Mouse (Mus musculus): ENCODE measurements at regions not wholly inside any gene's neighbourhood (a gene's known extent, or its start where the extent isn't known, plus 50 kb on each side); places are given as distances from the start of the nearest gene placed in this dataset.

- no peak overlapping the region for H3K4me2 ChIP-seq (ENCODE audit: insufficient read depth, low read depth, poor library complexity, severe bottlenecking)
- no peak overlapping the region for H3K9ac ChIP-seq (ENCODE audit: insufficient read depth, low read depth)
- no peaks in the 10 kb centered on the region for H3K36me3 ChIP-seq (replicated peaks in 1 of 2; ENCODE audit: control insufficient read depth in 1 of 2, insufficient read depth in 1 of 2, low read length in 1 of 2)
- no peaks in the 10 kb centered on the region for H3K9me3 ChIP-seq (replicated peaks; ENCODE audit: low read length)
- H3K79me2 ChIP-seq (replicated peaks; ENCODE audit: control insufficient read depth, extremely low read depth, insufficient read depth, poor library complexity, severe bottlenecking), result no peaks in the 10 kb centered on the region
- in situ Hi-C loops (cut with MboI; ENCODE audit: low pct_ligation_motif_present, low pct_unique_long_range_greater_than_20kb, low sequenced_read_pairs) (no loop called here), dilution Hi-C loops (cut with MboI; ENCODE audit: extremely low pct_ligation_motif_present, extremely low pct_unique_long_range_greater_than_20kb, low sequenced_read_pairs) (no loop called here)
- peak; percentile 8 for DNase-seq (ENCODE audit: extremely low read depth)
- H3K4me3 ChIP-seq (replicated peaks in 1 of 3; ENCODE audit: low read depth in 2 of 3, low read length in 2 of 3, poor library complexity in 1 of 3), result no peak overlapping the region
- H3K27ac ChIP-seq (ENCODE audit: insufficient read depth, low read depth), result no peak overlapping the region
- H3K4me1 ChIP-seq (ENCODE audit: control insufficient read depth in 1 of 2, insufficient read depth in 2 of 2), result peaks cover 2 to 22% of the 10 kb centered on the region in 2 experiments; a peak in 3 of 4 replicates
- TF ChIP-seq TCF12 (IDR thresholded peaks at IDR 0.05; ENCODE audit: low read depth, low read length) (no peak), JUN (IDR thresholded peaks at IDR 0.05; ENCODE audit: insufficient read depth, low read depth, low read length) (no peak), GABPA (IDR thresholded peaks at IDR 0.05; ENCODE audit: insufficient replicate concordance, low read depth, low read length) (no peak), MAZ (IDR thresholded peaks at IDR 0.05; ENCODE audit: low read depth, low read length) (no peak), MAX (IDR thresholded peaks at IDR 0.05; ENCODE audit: low read length) (no peak), SMC3 (IDR thresholded peaks at IDR 0.05; ENCODE audit: low read depth, low read length) (no peak), ZMIZ1 (IDR thresholded peaks at IDR 0.05; ENCODE audit: low read depth, low read length) (no peak), POLR2A (IDR thresholded peaks at IDR 0.05; ENCODE audit: low read depth, low read length) (no peak), ELF1 (IDR thresholded peaks at IDR 0.05; ENCODE audit: low read depth, low read length) (no peak), JUND (conservative IDR thresholded peaks at IDR 0.05; ENCODE audit: low read depth, low read length) (no peak)
- H3K27me3 ChIP-seq (replicated peaks), result no peaks in the 10 kb centered on the region
Measured at GRCm38 (mm10) chr10:111723885-111724284, 217.8 kb downstream of the Phlda1 start.

- Histone ChIP-seq H3K4me3 (replicated peaks in 1 of 3; ENCODE audit: low read depth in 2 of 3, low read length in 2 of 3, poor library complexity in 1 of 3) (no peak overlapping the region), H3K4me2 (ENCODE audit: insufficient read depth, low read depth, poor library complexity, severe bottlenecking) (no peak overlapping the region)
- dilution Hi-C loops (cut with MboI; ENCODE audit: extremely low pct_ligation_motif_present, extremely low pct_unique_long_range_greater_than_20kb, low sequenced_read_pairs), result no loop called here
Measured at GRCm38 (mm10) chr10:111724574-111725414, 218.7 kb downstream of the Phlda1 start.

GRCm38 (mm10) chr10:111736026-111736425 lies 229.9 kb downstream of the Phlda1 start:
- Histone ChIP-seq H3K27ac (ENCODE audit: insufficient read depth, low read depth) (no peak overlapping the region), H3K4me3 (replicated peaks in 1 of 3; ENCODE audit: low read depth in 2 of 3, low read length in 2 of 3, poor library complexity in 1 of 3) (no peak overlapping the region), H3K4me1 (ENCODE audit: control insufficient read depth in 1 of 2, insufficient read depth in 2 of 2) (no peaks in the 10 kb centered on the region), H3K9ac (ENCODE audit: insufficient read depth, low read depth) (no peak overlapping the region), H3K79me2 (replicated peaks; ENCODE audit: control insufficient read depth, extremely low read depth, insufficient read depth, poor library complexity, severe bottlenecking) (no peaks in the 10 kb centered on the region), H3K4me2 (ENCODE audit: insufficient read depth, low read depth, poor library complexity, severe bottlenecking) (no peak overlapping the region), H3K9me3 (replicated peaks; ENCODE audit: low read length) (no peaks in the 10 kb centered on the region), H3K36me3 (replicated peaks in 1 of 2; ENCODE audit: control insufficient read depth in 1 of 2, insufficient read depth in 1 of 2, low read length in 1 of 2) (no peaks in the 10 kb centered on the region), H3K27me3 (replicated peaks) (no peaks in the 10 kb centered on the region)
- dilution Hi-C loops (cut with MboI; ENCODE audit: extremely low pct_ligation_motif_present, extremely low pct_unique_long_range_greater_than_20kb, low sequenced_read_pairs), result no loop called here
- in situ Hi-C loops (cut with MboI; ENCODE audit: low pct_ligation_motif_present, low pct_unique_long_range_greater_than_20kb, low sequenced_read_pairs), result loop anchor here (25.0 kb wide), 1 partner anchor 224 kb away; the partner anchor contains the start of gene Phlda1
- no peak for DNase-seq (ENCODE audit: extremely low read depth)
- TF ChIP-seq MAZ (IDR thresholded peaks at IDR 0.05; ENCODE audit: low read depth, low read length) (no peak), RCOR1 (conservative IDR thresholded peaks at IDR 0.05; ENCODE audit: low read depth, low read length) (no peak), ZC3H11A (IDR thresholded peaks at IDR 0.05; ENCODE audit: low read depth, low read length) (no peak), RAD21 (IDR thresholded peaks at IDR 0.05; ENCODE audit: low read depth, low read length) (no peak), MEF2A (IDR thresholded peaks at IDR 0.05; ENCODE audit: borderline replicate concordance, low read depth, low read length) (no peak), PAX5 (IDR thresholded peaks at IDR 0.05; ENCODE audit: low read length) (no peak), CHD1 (IDR thresholded peaks at IDR 0.05; ENCODE audit: low read depth, low read length) (no peak), TCF12 (IDR thresholded peaks at IDR 0.05; ENCODE audit: low read depth, low read length) (no peak), MYC (IDR thresholded peaks at IDR 0.05; ENCODE audit: low read depth, low read length) (no peak), ZKSCAN1 (IDR thresholded peaks at IDR 0.05; ENCODE audit: borderline replicate concordance, low read depth, low read length) (no peak), ETS1 (conservative IDR thresholded peaks at IDR 0.05; ENCODE audit: low read depth, low read length) (no peak), SMC3 (IDR thresholded peaks at IDR 0.05; ENCODE audit: low read depth, low read length) (no peak), JUN (IDR thresholded peaks at IDR 0.05; ENCODE audit: insufficient read depth, low read depth, low read length) (no peak), ZNF384 (IDR thresholded peaks at IDR 0.05; ENCODE audit: low read depth, low read length) (no peak), SIN3A (IDR thresholded peaks at IDR 0.05; ENCODE audit: low read length) (no peak), ELF1 (IDR thresholded peaks at IDR 0.05; ENCODE audit: low read depth, low read length) (no peak), UBTF (IDR thresholded peaks at IDR 0.05; ENCODE audit: low read depth, low read length) (no peak), MXI1 (IDR thresholded peaks at IDR 0.05; ENCODE audit: low read depth, low read length) (no peak)

More at GRCm38 (mm10) chr10:111724574-111725414, 218.7 kb downstream of the Phlda1 start:
- H3K79me2 ChIP-seq (replicated peaks; ENCODE audit: control insufficient read depth, extremely low read depth, insufficient read depth, poor library complexity, severe bottlenecking), result no peaks in the 10 kb centered on the region
- peak; percentile 21 for DNase-seq (ENCODE audit: extremely low read depth)
- H3K27ac ChIP-seq (ENCODE audit: insufficient read depth, low read depth), result no peak overlapping the region
- no peaks in the 10 kb centered on the region for H3K36me3 ChIP-seq (replicated peaks in 1 of 2; ENCODE audit: control insufficient read depth in 1 of 2, insufficient read depth in 1 of 2, low read length in 1 of 2)
- no peak overlapping the region for H3K9ac ChIP-seq (ENCODE audit: insufficient read depth, low read depth)
- peaks cover 2 to 22% of the 10 kb centered on the region in 2 experiments; a peak in 3 of 4 replicates for H3K4me1 ChIP-seq (ENCODE audit: control insufficient read depth in 1 of 2, insufficient read depth in 2 of 2)
- TF ChIP-seq BHLHE40 (IDR thresholded peaks at IDR 0.05; ENCODE audit: low read depth, low read length) (no peak), ZNF384 (IDR thresholded peaks at IDR 0.05; ENCODE audit: low read depth, low read length) (peak; percentile 74)
- H3K9me3 ChIP-seq (replicated peaks; ENCODE audit: low read length), result no peaks in the 10 kb centered on the region
- no peaks in the 10 kb centered on the region for H3K27me3 ChIP-seq (replicated peaks)
- in situ Hi-C loops (cut with MboI; ENCODE audit: low pct_ligation_motif_present, low pct_unique_long_range_greater_than_20kb, low sequenced_read_pairs), result loop anchor here (25.0 kb wide), 1 partner anchor 212 kb away; the partner anchor contains the start of gene Phlda1
